Mouse (Mus musculus) spleen, adult 2 months (tissue): ENCODE data around the gene Slc29a4. TPM values are rescaled to one million over a fixed set of nuclear protein-coding genes. Genes with fewer than 3 reads are reported as not detected.

Experiments
- DNase-seq, 2 experiments: peaks; one replicate each; pipeline versions ENCODE4 v3.0.0 to v3.0.0-alpha.2; 2012 to 2021; ENCODE audit warnings: low spot score in 2 of 2, low read depth in 1 of 2
- H3K27ac ChIP-seq: fragments of 200-500 bp; 2 replicates; pipeline ENCODE4 v1.5.1; 2012; ENCODE audit warnings: low read length, inconsistent platforms; ENCODE audit not compliant: insufficient read depth
- H3K27me3 ChIP-seq: fragments of 200-500 bp; 2 replicates; pipeline ENCODE4 v1.6.1; 2012; ENCODE audit warnings: mild to moderate bottlenecking, moderate library complexity, low read length, inconsistent platforms; ENCODE audit not compliant: control insufficient read depth, insufficient read depth
- H3K36me3 ChIP-seq: fragments of 200-500 bp; 2 replicates; pipeline ENCODE4 v1.6.1; 2012; ENCODE audit warnings: mild to moderate bottlenecking, low read length, inconsistent platforms; ENCODE audit not compliant: control insufficient read depth, insufficient read depth
- H3K4me1 ChIP-seq: fragments of 200-500 bp; 2 replicates; pipeline ENCODE4 v1.6.1; 2011; ENCODE audit warnings: inconsistent platforms; ENCODE audit not compliant: control insufficient read depth, insufficient read depth, insufficient read length
- H3K4me3 ChIP-seq: fragments of 200-500 bp; 2 replicates; pipeline ENCODE4 v1.5.1; 2011; ENCODE audit warnings: mild to moderate bottlenecking, inconsistent platforms; ENCODE audit not compliant: insufficient read depth, insufficient read length; ENCODE audit errors: extremely low read depth
- CTCF ChIP-seq: fragments of 200-500 bp; IDR thresholded peaks from 2 replicates; pipeline ENCODE4 v1.5.1; 2011; ENCODE audit warnings: mild to moderate bottlenecking, inconsistent platforms; ENCODE audit not compliant: insufficient read depth, insufficient read length, insufficient replicate concordance; ENCODE audit errors: extremely low read depth
- POLR2A ChIP-seq: fragments of 200-500 bp; IDR thresholded peaks from 2 replicates; pipeline ENCODE4 v1.6.1; 2011; ENCODE audit warnings: low read depth, low read length, inconsistent platforms
- WGBS: fragments of 180-500 bp; shearing (Covaris S2); methylation state at CpG from one replicate; pipeline ENCODE4 v1.1.7; 2018; 5-methylcytosine and 5-hydroxymethylcytosine counted together
- polyA plus RNA-seq: library from polyadenylated mRNA; depleted of rRNA; stranded (reverse); fragments of >200 nt; gene quantifications from 2 replicates; pipeline ENCODE4 v1.2.3, GENCODE M21; 2012; rRNA removed

The Slc29a4 gene
- polyA plus RNA-seq, 1 experiment, result 9.7 TPM

GRCm38 (mm10) chr5:142768352-142769267 lies 76.3 kb downstream of the Slc29a4 start:
- TF ChIP-seq POLR2A, result no peak
- TF ChIP-seq CTCF, result no peak
- DNase-seq, result no peak
- Histone ChIP-seq H3K36me3 (peaks cover 55% of the 10 kb centered on the region), H3K27me3 (no peaks in the 10 kb centered on the region), H3K4me3 (no peak overlapping the region), H3K4me1 (no peaks in the 10 kb centered on the region), H3K27ac (no peak overlapping the region)
- 83% methylated on average over 10 of the region's 10 CpGs for WGBS

GRCm38 (mm10) chr5:142769641-142770040 lies 77.3 kb downstream of the Slc29a4 start:
- 93% methylated on average over 5 of the region's 5 CpGs for WGBS
- H3K36me3 ChIP-seq, result peaks cover 56% of the 10 kb centered on the region

DNA sequence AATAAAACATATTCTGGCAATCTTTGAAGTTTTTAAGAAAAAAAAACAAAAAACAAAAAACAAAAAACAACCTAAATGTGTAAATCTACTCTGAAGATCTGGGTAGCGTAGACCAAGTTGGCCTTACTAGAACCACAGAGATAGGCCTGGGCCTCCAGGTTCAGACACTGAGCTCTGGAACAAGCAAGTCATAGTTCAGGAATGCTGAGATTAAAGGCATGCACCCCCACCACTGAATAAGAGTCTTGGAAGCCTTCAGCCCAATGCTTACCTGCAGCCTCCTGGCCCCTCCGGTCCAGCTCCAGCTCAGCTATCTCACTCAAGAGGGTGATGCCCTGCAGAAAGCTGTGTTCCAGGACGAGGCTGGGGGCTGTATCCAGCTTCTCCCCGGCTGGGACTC lies 78.7 kb downstream of the Slc29a4 start:
- DNase-seq, result no peak
- TF ChIP-seq CTCF, result no peak
- no peak for TF ChIP-seq POLR2A
- Histone ChIP-seq H3K36me3 (peaks cover 56% of the 10 kb centered on the region), H3K4me3 (no peak overlapping the region), H3K27ac (no peak overlapping the region), H3K27me3 (no peaks in the 10 kb centered on the region), H3K4me1 (no peaks in the 10 kb centered on the region)
- 89% methylated on average over 4 of the region's 4 CpGs for WGBS

More at GRCm38 (mm10) chr5:142769641-142770040, 77.3 kb downstream of the Slc29a4 start:
- Histone ChIP-seq H3K4me3 (no peak overlapping the region), H3K27ac (no peak overlapping the region), H3K27me3 (no peaks in the 10 kb centered on the region), H3K4me1 (no peaks in the 10 kb centered on the region)
- TF ChIP-seq POLR2A (no peak), CTCF (no peak)
- DNase-seq, result no peak

- TF ChIP-seq CTCF, result no peak
- no peak for TF ChIP-seq POLR2A
- no peak overlapping the region for H3K27ac ChIP-seq
- no peak for DNase-seq
- no peaks in the 10 kb centered on the region for H3K4me1 ChIP-seq
- peaks cover 61% of the 10 kb centered on the region for H3K36me3 ChIP-seq
- H3K4me3 ChIP-seq, result no peak overlapping the region
- 83% methylated on average over 15 of the region's 15 CpGs for WGBS
- no peaks in the 10 kb centered on the region for H3K27me3 ChIP-seq
Measured at GRCm38 (mm10) chr5:142771964-142772363, 79.7 kb downstream of the Slc29a4 start.

Other genes starting within 250 kb of the Slc29a4 start
- gene Ap5z1, start 228.6 kb upstream of the Slc29a4 start, polyA plus RNA-seq, result 58.4 and 74.0 TPM in 2 replicates
- not detected in 2 replicates for gene Papolb, start 162.4 kb upstream of the Slc29a4 start, polyA plus RNA-seq
- gene Radil, start 141.4 kb upstream of the Slc29a4 start, polyA plus RNA-seq, result 0.25 and 0.45 TPM in 2 replicates
- gene Mmd2, start 83.7 kb upstream of the Slc29a4 start, polyA plus RNA-seq, result 0.18 TPM in 1 of 2 replicates, not detected in the other
- 32.1 and 36.3 TPM in 2 replicates for gene Wipi2, start 64.8 kb upstream of the Slc29a4 start, polyA plus RNA-seq
- 37.3 and 47.1 TPM in 2 replicates for gene Tnrc18, start 125.2 kb downstream of the Slc29a4 start, polyA plus RNA-seq
- gene Fbxl18, start 202.9 kb downstream of the Slc29a4 start, polyA plus RNA-seq, result 15.8 and 22.1 TPM in 2 replicates
- gene Actb, start 214.2 kb downstream of the Slc29a4 start, polyA plus RNA-seq, result 6,692 and 9,830 TPM in 2 replicates